Mouse (Mus musculus) hindbrain, embryonic 14.5 days (tissue): Measurements from ENCODE around the gene Gm42372. TPM values are rescaled to one million over a fixed set of nuclear protein-coding genes. Genes with fewer than 3 reads are reported as not detected.

Experiments used
- ATAC-seq: fragments of 200-750 bp; cut with Nextera tagmentation; 2 replicates; pipeline ENCODE4 v1.8.0; 2017; ENCODE audit warnings: moderate number of reproducible peaks, mild to moderate bottlenecking, moderate TSS enrichment, moderate library complexity; ENCODE audit not compliant: low FRiP score
- DNase-seq: peaks from one replicate; pipeline ENCODE4 v3.0.0-alpha.2; 2015; ENCODE audit warnings: low spot score
- H3K27ac ChIP-seq: fragments of 300-500 bp; sonication (generic); 2 replicates; pipeline ENCODE4 v1.5.1; 2014; ENCODE audit warnings: mild to moderate bottlenecking, moderate library complexity
- H3K27me3 ChIP-seq: fragments of 300-500 bp; sonication (generic); 2 replicates; pipeline ENCODE4 v1.6.1; 2014; ENCODE audit warnings: mild to moderate bottlenecking, low read length, mixed read lengths; ENCODE audit not compliant: control insufficient read depth, insufficient read depth
- H3K36me3 ChIP-seq: fragments of 300-500 bp; sonication (generic); replicated peaks from 2 replicates; pipeline ENCODE4 v1.6.1; 2014; ENCODE audit not compliant: control insufficient read depth, insufficient read depth
- H3K4me1 ChIP-seq: fragments of 300-500 bp; sonication (generic); replicated peaks from 2 replicates; pipeline ENCODE4 v1.6.1; 2014; ENCODE audit warnings: antibody characterized with exemption, low read length, mixed read lengths; ENCODE audit not compliant: control insufficient read depth, insufficient read depth
- H3K4me2 ChIP-seq: fragments of 300-500 bp; sonication (generic); replicated peaks from 2 replicates; pipeline ENCODE4 v1.6.1; 2014; ENCODE audit warnings: mild to moderate bottlenecking, moderate library complexity
- H3K4me3 ChIP-seq: fragments of 300-500 bp; sonication (generic); replicated peaks from 2 replicates; pipeline ENCODE4 v1.5.1; 2014; ENCODE audit warnings: mild to moderate bottlenecking, low read length
- H3K9ac ChIP-seq: fragments of 300-500 bp; sonication (generic); 2 replicates; pipeline ENCODE4 v1.6.1; 2014
- H3K9me3 ChIP-seq: fragments of 300-500 bp; sonication (generic); 2 replicates; pipeline ENCODE4 v1.6.1; 2016; ENCODE audit warnings: low read length; ENCODE audit not compliant: control insufficient read depth
- WGBS: fragments of 180-500 bp; shearing (Covaris S2); extraction: QIAGEN DNeasy Blood & Tissue Kit; methylation state at CpG from one replicate; pipeline ENCODE4 v1.1.7; 2014; 5-methylcytosine and 5-hydroxymethylcytosine counted together
- polyA plus RNA-seq: library from polyadenylated mRNA; unstranded; fragments of >200 nt; fragmentation: Nextera tagmentation; extraction: Ambion mirVana; gene quantifications from 2 replicates; pipeline ENCODE4 v1.2.1, GENCODE M21; 2014

Gm42372 gene
- polyA plus RNA-seq, 1 experiment from 2014 or later, result 7.6 TPM

DNA sequence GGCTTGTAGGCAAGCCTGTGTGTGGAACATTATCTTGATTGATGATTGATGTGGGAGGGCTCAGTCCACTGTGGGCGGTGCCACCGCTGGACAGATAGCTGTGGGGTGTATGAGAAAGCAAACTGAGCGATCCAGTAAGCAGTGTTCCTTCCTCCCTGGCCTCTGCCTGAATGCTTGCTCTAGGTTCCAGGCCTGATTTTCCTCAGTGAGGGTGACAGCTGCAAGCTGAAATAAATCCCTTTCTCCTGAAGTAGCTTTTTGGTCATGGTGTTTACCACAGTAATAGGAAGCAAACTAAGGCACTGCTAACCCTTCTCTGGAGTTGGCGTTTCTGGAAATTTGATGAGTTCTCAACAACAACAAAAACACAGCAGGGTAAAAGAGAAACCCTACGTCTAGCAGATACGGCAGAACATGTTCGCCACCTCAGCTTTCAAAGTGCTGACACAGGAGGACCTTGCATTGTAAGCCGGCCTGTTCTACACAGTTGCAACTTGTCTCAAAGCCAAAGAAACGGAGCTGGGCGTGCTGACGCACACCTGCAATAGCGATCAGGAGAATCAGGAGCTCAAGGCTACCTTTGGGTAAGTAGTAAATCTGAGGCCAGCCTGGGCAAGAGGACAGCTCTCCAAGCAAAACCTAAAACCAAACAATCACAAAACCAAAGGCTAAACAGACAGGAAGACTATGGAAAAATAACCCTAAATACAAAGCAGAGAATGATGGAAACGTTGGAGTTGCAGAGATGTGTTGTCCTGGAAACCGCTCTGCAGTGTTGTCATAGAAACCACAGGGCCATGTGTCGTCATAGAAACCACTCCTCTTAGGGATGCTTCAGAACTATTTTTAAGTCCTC, 26.2 kb upstream of the Gm42372 start:
- WGBS, result 31% methylated on average over 15 of the region's 15 CpGs
- peak overlapping the region; percentile 34 for H3K9ac ChIP-seq
- H3K36me3 ChIP-seq, result no peaks in the 10 kb centered on the region
- no peak overlapping the region for H3K4me3 ChIP-seq
- no peaks in the 10 kb centered on the region for H3K9me3 ChIP-seq
- H3K27ac ChIP-seq, result peak overlapping the region; percentile 87
- peaks cover 44% of the 10 kb centered on the region for H3K4me1 ChIP-seq
- no peaks in the 10 kb centered on the region for H3K27me3 ChIP-seq
- H3K4me2 ChIP-seq, result peak overlapping the region; percentile 34
- ATAC-seq (peak; percentile 64), DNase-seq (peak; percentile 79)

DNA sequence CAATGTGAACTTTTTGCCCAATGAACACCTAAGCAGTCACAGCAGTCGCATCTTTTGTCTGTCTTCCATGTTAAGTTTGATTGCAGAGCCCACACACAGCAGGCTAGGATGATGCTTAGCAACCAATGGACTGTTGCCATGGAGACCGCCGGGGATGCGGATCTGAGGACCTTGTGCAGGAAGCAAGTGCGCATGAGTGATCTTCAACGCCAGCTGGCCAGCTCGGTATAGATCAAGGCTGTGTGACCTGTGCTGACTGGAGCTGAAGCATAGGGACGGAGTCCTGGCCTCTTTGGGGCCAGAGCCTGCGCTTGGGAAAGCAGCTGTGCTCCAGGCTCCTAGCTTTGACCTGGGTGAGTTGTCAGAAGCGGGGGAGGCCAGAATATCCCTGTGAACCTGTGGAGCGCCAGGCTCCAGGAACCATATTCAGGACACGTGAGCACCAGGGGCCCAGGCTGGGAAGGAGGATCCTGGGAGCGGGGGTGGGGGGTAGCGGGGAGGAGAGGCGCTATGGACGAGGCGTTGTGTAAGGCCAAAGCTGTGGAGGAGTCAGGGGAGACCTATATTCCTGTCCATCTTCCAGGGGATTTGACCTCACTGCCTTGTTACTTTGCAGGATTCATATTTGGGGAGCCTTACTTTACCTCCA, 23.2 kb upstream of the Gm42372 start, which contains the start of gene Pnmal1:
TSS of gene Pnmal1 (plus strand) at position 141 of the 649 bp plus-strand sequence.
- peak; percentile 95 for DNase-seq
- H3K4me3 ChIP-seq, result peak within 1 kb of the TSS; percentile 36
- peak within 1 kb of the TSS; percentile 93 for H3K27ac ChIP-seq
- WGBS, result 4% methylated on average over 17 of the region's 17 CpGs
- H3K9me3 ChIP-seq, result no peaks in the 10 kb centered on the region
- H3K27me3 ChIP-seq, result no peaks in the 10 kb centered on the region
- peaks cover 51% of the 10 kb centered on the region for H3K4me1 ChIP-seq
- H3K36me3 ChIP-seq, result 0 out of 2 replicates have a peak, but pooled peaks cover 5% of the 10 kb centered on the region
- H3K4me2 ChIP-seq, result peak within 1 kb of the TSS; percentile 67
- H3K9ac ChIP-seq, result peak within 1 kb of the TSS; percentile 59
- ATAC-seq, result peak; percentile 95

DNA sequence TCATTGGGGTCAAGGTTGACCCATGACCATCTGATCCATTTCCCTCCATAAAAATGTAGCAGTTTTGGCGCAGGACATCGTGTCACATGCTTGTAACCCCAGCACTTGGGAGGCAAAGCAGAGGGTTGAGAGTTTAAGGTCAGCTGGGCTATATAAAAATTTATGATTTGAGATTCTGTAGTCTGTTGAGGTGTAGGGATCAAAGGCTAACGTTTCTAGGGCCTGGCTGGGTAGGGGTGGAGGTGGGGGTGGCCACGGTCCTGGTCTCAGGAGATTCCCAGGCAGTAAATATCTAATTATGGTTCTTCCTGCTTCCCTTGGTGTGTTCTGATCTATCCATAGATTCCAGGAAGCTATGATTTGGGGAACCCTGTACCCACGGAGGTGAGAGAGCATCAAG, 21.2 kb upstream of the Gm42372 start:
- H3K36me3 ChIP-seq, result 0 out of 2 replicates have a peak, but pooled peaks cover 5% of the 10 kb centered on the region
- ATAC-seq (no peak), DNase-seq (no peak)
- H3K4me3 ChIP-seq, result no peak overlapping the region
- H3K27ac ChIP-seq, result no peak overlapping the region
- no peaks in the 10 kb centered on the region for H3K9me3 ChIP-seq
- 78% methylated on average over 5 of the region's 5 CpGs for WGBS
- no peaks in the 10 kb centered on the region for H3K27me3 ChIP-seq
- peaks cover 47% of the 10 kb centered on the region for H3K4me1 ChIP-seq
- peak overlapping the region; percentile 67 for H3K4me2 ChIP-seq
- no peak overlapping the region for H3K9ac ChIP-seq

DNA sequence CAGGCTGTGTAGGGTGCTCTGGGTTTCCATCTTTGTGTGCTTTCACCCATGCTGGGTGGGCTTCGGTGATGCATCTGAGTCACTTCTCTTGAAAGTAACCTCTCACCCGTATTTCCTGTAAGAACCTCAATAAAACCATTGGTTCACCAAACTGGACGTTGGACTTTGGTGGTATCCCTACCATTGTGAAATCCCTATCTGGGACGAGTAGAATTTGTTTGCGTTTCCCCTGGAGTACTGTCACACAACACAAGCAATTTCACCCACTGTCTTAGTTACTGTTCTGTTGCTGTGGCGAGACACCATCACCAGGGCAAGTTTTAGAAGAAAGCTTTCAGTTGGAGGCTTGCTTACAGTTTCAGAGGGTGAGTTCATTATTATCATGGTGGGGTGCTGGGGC, 14.5 kb upstream of the Gm42372 start:
- DNase-seq (no peak), ATAC-seq (no peak)
- Histone ChIP-seq H3K9me3 (no peaks in the 10 kb centered on the region), H3K4me2 (no peak overlapping the region), H3K9ac (no peak overlapping the region), H3K4me3 (no peak overlapping the region), H3K36me3 (0 out of 2 replicates have a peak, but pooled peaks cover 2% of the 10 kb centered on the region), H3K27ac (no peak overlapping the region), H3K27me3 (no peaks in the 10 kb centered on the region), H3K4me1 (no peaks in the 10 kb centered on the region)
- 89% methylated on average over 6 of the region's 6 CpGs for WGBS

DNA sequence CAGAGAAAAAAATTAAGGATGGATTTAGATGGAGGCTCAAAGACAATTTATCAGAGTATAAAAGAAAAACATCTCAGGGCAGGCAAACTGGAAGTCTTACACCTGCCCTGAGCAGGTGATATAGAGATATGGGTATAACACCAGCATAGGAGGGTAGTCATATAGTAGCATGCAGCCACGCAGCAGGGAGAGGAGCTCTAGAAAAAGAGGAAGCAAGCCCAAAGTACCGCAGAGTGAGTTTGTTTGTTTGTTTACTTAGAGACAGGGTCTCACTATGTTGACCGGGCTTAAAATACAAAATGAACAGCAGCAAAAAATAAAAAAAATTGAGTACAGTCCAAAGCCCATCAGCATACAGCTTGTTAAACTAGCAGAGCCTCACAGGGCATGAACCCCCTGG, 11.7 kb upstream of the Gm42372 start:
- no peak overlapping the region for H3K4me2 ChIP-seq
- H3K36me3 ChIP-seq, result no peaks in the 10 kb centered on the region
- 91% methylated on average over 3 of the region's 3 CpGs for WGBS
- no peaks in the 10 kb centered on the region for H3K4me1 ChIP-seq
- ATAC-seq (no peak), DNase-seq (no peak)
- H3K9ac ChIP-seq, result no peak overlapping the region
- H3K9me3 ChIP-seq, result no peaks in the 10 kb centered on the region
- H3K4me3 ChIP-seq, result no peak overlapping the region
- H3K27me3 ChIP-seq, result no peaks in the 10 kb centered on the region
- H3K27ac ChIP-seq, result no peak overlapping the region

DNA sequence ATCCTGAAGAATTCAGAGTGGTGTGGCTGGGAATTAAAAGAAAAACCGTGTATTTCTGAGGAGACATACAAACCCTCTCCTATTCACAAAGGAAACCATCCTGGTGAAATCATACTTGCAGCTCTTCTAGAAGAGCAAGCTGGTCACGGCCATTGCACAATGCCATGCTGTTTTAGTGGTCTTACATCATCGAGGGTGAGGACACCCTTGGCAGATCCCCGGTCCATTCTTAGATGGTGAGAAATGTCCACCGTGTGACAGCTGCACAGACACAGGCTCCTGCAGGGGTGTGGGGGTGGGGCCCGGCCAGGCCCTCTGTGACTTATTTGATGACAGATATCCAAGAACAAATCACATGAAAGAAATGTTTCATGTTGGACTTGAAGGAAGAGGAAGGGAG, 8.9 kb upstream of the Gm42372 start:
- Histone ChIP-seq H3K27me3 (no peaks in the 10 kb centered on the region), H3K4me1 (no peaks in the 10 kb centered on the region), H3K4me2 (no peak overlapping the region), H3K9me3 (no peaks in the 10 kb centered on the region), H3K4me3 (no peak overlapping the region), H3K36me3 (no peaks in the 10 kb centered on the region), H3K27ac (no peak overlapping the region), H3K9ac (no peak overlapping the region)
- DNase-seq, result no peak
- no peak for ATAC-seq
- 50% methylated on average over 6 of the region's 6 CpGs for WGBS

DNA sequence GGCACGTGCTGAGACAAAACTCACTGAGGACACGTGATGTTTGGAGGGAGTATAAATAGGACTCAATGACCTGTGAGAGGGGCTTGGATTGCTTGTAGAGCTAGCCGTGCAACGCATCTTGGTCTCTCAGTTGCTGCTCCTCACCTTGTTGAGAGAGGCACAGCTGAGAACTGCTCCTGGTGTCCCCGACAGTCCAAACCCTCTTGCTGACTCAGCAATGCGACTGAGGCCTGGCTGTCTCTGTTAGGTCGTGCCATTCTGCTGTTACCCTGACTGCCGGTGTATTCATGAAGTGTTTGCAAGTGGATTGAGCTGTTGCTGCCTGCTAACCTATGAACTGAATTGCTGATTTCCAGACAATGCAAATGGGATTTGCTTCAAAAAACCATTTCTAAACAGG, 6.6 kb upstream of the Gm42372 start:
- no peak for DNase-seq
- WGBS, result 58% methylated on average over 8 of the region's 8 CpGs
- Histone ChIP-seq H3K4me2 (no peak overlapping the region), H3K36me3 (no peaks in the 10 kb centered on the region), H3K9me3 (no peaks in the 10 kb centered on the region), H3K4me1 (peaks cover 7% of the 10 kb centered on the region; the same call in 1 of the 2 replicates), H3K27ac (no peak overlapping the region), H3K9ac (no peak overlapping the region), H3K4me3 (no peak overlapping the region), H3K27me3 (no peaks in the 10 kb centered on the region)
- ATAC-seq, result no peak

DNA sequence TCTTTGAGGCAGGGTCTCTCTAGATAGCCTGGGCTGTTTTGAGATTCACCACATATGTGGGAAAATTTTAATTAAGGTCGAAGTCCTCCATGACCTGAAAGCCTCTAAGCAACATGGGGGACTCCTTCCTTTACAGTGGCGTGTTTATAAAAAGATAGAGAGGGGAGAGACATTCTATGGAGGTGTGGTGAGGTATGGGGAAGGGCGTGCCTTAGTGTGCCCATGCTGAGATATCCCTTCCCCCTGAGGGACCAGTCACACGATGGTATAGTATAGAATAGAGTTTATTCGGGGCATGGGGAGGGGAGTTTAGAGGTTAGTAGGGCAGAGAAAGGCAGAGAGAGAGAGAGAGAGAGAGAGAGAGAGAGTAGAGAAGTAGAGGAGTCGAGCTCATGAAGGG, 4.7 kb upstream of the Gm42372 start:
- Histone ChIP-seq H3K27me3 (no peaks in the 10 kb centered on the region), H3K4me1 (peaks cover 19% of the 10 kb centered on the region), H3K9me3 (no peaks in the 10 kb centered on the region), H3K36me3 (no peaks in the 10 kb centered on the region), H3K4me3 (no peak overlapping the region), H3K27ac (no peak overlapping the region), H3K9ac (no peak overlapping the region), H3K4me2 (no peak overlapping the region)
- no peak for DNase-seq
- whole genome bisulfite sequencing, result 72% methylated on average over 5 of the region's 6 CpGs
- no peak for ATAC-seq

DNA sequence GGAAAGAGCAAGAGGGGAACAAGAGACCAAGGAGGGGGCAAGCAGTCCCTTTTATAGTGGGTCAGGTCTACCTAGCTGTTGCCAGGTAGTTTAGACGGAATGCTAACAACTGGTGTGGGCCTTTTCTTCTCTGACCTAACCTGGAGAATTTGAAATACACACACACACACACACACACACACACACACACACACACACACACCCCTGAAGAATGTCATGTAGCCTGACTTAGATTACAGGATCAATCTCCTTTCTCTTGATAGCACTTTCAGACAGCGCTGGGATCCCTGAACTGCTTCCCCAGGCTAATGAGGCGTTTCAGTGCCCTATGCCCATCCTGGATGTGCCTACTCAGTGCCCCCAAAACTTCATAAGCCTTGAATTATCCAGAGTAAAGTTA, 4.3 kb upstream of the Gm42372 start:
- ATAC-seq (no peak), DNase-seq (no peak)
- Histone ChIP-seq H3K4me2 (no peak overlapping the region), H3K4me1 (peaks cover 24% of the 10 kb centered on the region), H3K4me3 (no peak overlapping the region), H3K27ac (no peak overlapping the region), H3K36me3 (no peaks in the 10 kb centered on the region), H3K9me3 (no peaks in the 10 kb centered on the region), H3K27me3 (no peaks in the 10 kb centered on the region), H3K9ac (no peak overlapping the region)
- 92% methylated on average over 3 of the region's 3 CpGs for WGBS
